Mouse (Mus musculus): ENCODE results near the gene Sept7.

GRCm38 (mm10) chr9:25358018-25358417 lies 105.8 kb downstream of the Sept7 start:
- TF ChIP-seq EP300 (IDR thresholded peaks at IDR 0.05; ENCODE audit: insufficient read depth, low read depth, low read length) (no peak), CTCF (IDR thresholded peaks at IDR 0.05; ENCODE audit: low read depth, low read length) (no peak)
